Mouse (Mus musculus) G1E (cell line): ENCODE measurements around the gene Eif2b2.

Experiments used
- CTCF ChIP-seq: IDR thresholded peaks from 2 replicates; pipeline ENCODE4 v1.5.1; 2012; ENCODE audit warnings: low read depth, low read length, inconsistent platforms, mixed read lengths
- GATA1 ChIP-seq: IDR thresholded peaks from 2 replicates; pipeline ENCODE4 v1.6.1; 2012; ENCODE audit warnings: borderline replicate concordance, low read length, inconsistent platforms, mixed read lengths
- GATA2 ChIP-seq: IDR thresholded peaks from 2 replicates; pipeline ENCODE4 v1.6.1; 2012; ENCODE audit warnings: low read depth, low read length, inconsistent platforms, borderline replicate concordance
- POLR2AphosphoS5 ChIP-seq: IDR thresholded peaks from 2 replicates; pipeline ENCODE4 v1.6.1; 2012; ENCODE audit warnings: low read depth, low read length, inconsistent platforms; ENCODE audit not compliant: insufficient replicate concordance
- TAL1 ChIP-seq: conservative IDR thresholded peaks from 2 replicates; pipeline ENCODE4 v1.6.1; 2012; ENCODE audit warnings: low read depth, low read length, inconsistent platforms, mixed read lengths

- TF ChIP-seq CTCF, result no peak
- TF ChIP-seq GATA1, result no peak
- no peak for TF ChIP-seq TAL1
- no peak for TF ChIP-seq POLR2AphosphoS5
- TF ChIP-seq GATA2, result no peak
Observed at GRCm38 (mm10) chr12:85203699-85204098, 15.6 kb upstream of the Eif2b2 start.
